Mouse (Mus musculus): ENCODE data around the gene Gjb4.

GRCm38 (mm10) chr4:127303796-127304195 lies 50.1 kb downstream of the Gjb4 start:
- TF ChIP-seq POLR2A (IDR thresholded peaks at IDR 0.05; ENCODE audit: low read depth, low read length) (no peak), CTCF (IDR thresholded peaks at IDR 0.05; ENCODE audit: extremely low read depth, insufficient read depth, insufficient read length, insufficient replicate concordance) (no peak)

All from spleen, adult 2 months (tissue).